Mouse (Mus musculus) heart, embryonic 13.5 days (tissue): ENCODE results near the gene Ndufa7. TPM values are rescaled to one million over a fixed set of nuclear protein-coding genes. Genes with fewer than 3 reads are reported as not detected.

Experiments used
- ATAC-seq: fragments of 200-750 bp; cut with Nextera tagmentation; 2 replicates; pipeline ENCODE4 v1.8.0; 2017; ENCODE audit warnings: moderate TSS enrichment; ENCODE audit not compliant: insufficient number of reproducible peaks, low FRiP score, low TSS enrichment; ENCODE audit errors: extremely low read depth
- H3K27ac ChIP-seq: fragments of 300-500 bp; sonication (generic); replicated peaks from 2 replicates; pipeline ENCODE4 v1.5.1; 2015; ENCODE audit warnings: moderate library complexity, mild to moderate bottlenecking, inconsistent platforms
- H3K27me3 ChIP-seq: fragments of 300-500 bp; sonication (generic); replicated peaks from 2 replicates; pipeline ENCODE4 v1.6.1; 2015; ENCODE audit warnings: mild to moderate bottlenecking, inconsistent platforms
- H3K36me3 ChIP-seq: fragments of 300-500 bp; sonication (generic); 2 replicates; pipeline ENCODE4 v1.6.1; 2015; ENCODE audit warnings: mild to moderate bottlenecking, inconsistent platforms
- H3K4me1 ChIP-seq: fragments of 300-500 bp; sonication (generic); 2 replicates; pipeline ENCODE4 v1.6.1; 2015; ENCODE audit warnings: inconsistent platforms
- H3K4me2 ChIP-seq: fragments of 300-500 bp; sonication (generic); 2 replicates; pipeline ENCODE4 v1.6.1; 2015; ENCODE audit warnings: inconsistent platforms, mild to moderate bottlenecking, moderate library complexity
- H3K4me3 ChIP-seq: fragments of 300-500 bp; sonication (generic); 2 replicates; pipeline ENCODE4 v1.5.1; 2015; ENCODE audit warnings: moderate library complexity, mild to moderate bottlenecking, inconsistent platforms
- H3K9ac ChIP-seq: fragments of 300-500 bp; sonication (generic); 2 replicates; pipeline ENCODE4 v1.6.1; 2015; ENCODE audit warnings: inconsistent platforms, mild to moderate bottlenecking, moderate library complexity
- H3K9me3 ChIP-seq: fragments of 300-500 bp; sonication (generic); 2 replicates; pipeline ENCODE4 v1.6.1; 2016; ENCODE audit warnings: inconsistent platforms
- WGBS: fragments of 180-500 bp; shearing (Covaris S2); methylation state at CpG from one replicate; pipeline ENCODE4 v1.1.7; 2015; ENCODE audit warnings: mixed read lengths; 5-methylcytosine and 5-hydroxymethylcytosine counted together
- polyA plus RNA-seq: library from polyadenylated mRNA; unstranded; fragments of >200 nt; fragmentation: Nextera tagmentation; extraction: Ambion mirVana; gene quantifications from 2 replicates; pipeline ENCODE4 v1.2.1, GENCODE M21; 2015

Gene Ndufa7
- 527 and 576 TPM in 2 replicates for polyA plus RNA-seq

GRCm38 (mm10) chr17:33824084-33824996, at the start of gene Ndufa7, which contains the start of gene Rps28:
Gene Ndufa7 (plus strand): TSS chr17:33824572.
Gene Rps28 (minus strand): TSS chr17:33824562.
- Histone ChIP-seq H3K36me3 (peaks cover 62% of the 10 kb centered on the region), H3K4me1 (peaks cover 51% of the 10 kb centered on the region), H3K4me2 (peak within 1 kb of the TSS; percentile 93), H3K27me3 (no peaks in the 10 kb centered on the region), H3K4me3 (peak within 1 kb of the TSS; percentile 90), H3K9me3 (no peaks in the 10 kb centered on the region), H3K9ac (peak within 1 kb of the TSS; percentile 94), H3K27ac (peak within 1 kb of the TSS; percentile 85)
- peak; percentile 88 for ATAC-seq
- under 1% methylated on average over 51 of the region's 51 CpGs for WGBS

DNA sequence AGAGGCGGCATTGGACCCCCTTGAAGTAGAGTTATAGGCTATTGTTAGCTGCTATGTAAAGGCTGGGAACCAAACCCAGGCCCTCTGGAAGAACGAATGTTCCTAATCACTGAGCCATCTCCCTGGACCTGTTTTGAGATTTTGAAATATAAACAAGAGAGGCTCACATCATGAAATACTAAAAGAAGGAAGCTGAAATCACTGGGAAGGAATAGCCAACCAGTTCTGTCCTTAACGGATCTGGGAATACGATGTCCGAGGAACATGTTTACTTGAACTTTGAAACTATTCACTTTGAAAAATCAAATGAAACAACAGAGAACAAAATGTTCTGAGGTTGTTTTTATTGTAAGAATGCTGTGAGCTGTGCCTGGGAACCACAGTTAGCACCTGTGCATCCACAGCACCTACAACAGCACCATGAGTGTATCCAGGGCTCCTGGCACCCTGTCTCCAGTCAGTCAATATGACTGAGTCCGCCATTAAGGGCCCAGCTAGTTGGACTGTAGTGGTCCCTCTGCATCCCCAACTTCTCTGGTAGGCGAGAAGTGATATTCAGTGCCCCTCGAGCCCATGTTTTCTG, 49.7 kb upstream of the Ndufa7 start:
- Histone ChIP-seq H3K27ac (no peak overlapping the region), H3K27me3 (no peaks in the 10 kb centered on the region), H3K4me2 (no peak overlapping the region), H3K4me3 (no peak overlapping the region), H3K36me3 (peaks cover 35% of the 10 kb centered on the region), H3K9ac (no peak overlapping the region), H3K4me1 (peaks cover 19% of the 10 kb centered on the region), H3K9me3 (no peaks in the 10 kb centered on the region)
- no peak for ATAC-seq
- WGBS, result 83% methylated on average over 8 of the region's 8 CpGs

DNA sequence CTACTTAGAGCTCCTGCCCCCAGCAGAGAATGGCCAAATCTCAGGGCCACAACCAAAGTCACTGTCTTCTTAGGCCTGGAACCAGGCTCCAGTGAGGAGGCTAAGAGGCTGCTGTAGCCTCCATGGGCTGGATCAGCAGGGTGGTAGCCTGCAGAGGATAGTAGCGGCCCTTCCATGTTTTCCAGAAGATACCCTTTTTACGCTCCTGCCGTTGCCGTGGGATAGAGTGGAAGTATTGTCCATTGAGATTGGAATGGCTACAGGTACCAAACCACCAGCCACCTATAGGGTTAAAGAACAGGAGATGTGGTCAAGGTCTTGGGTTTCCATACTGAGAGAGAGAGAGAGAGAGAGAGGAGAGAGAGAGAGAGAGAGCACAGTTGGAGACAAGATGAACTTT, 49.1 kb upstream of the Ndufa7 start:
- peaks cover 35% of the 10 kb centered on the region for H3K36me3 ChIP-seq
- no peak overlapping the region for H3K27ac ChIP-seq
- H3K27me3 ChIP-seq, result no peaks in the 10 kb centered on the region
- WGBS, result 90% methylated on average over 4 of the region's 4 CpGs
- no peak overlapping the region for H3K4me2 ChIP-seq
- no peaks in the 10 kb centered on the region for H3K9me3 ChIP-seq
- no peak overlapping the region for H3K9ac ChIP-seq
- H3K4me1 ChIP-seq, result peaks cover 25% of the 10 kb centered on the region
- H3K4me3 ChIP-seq, result no peak overlapping the region
- ATAC-seq, result no peak

- peak overlapping the region; percentile 90 for H3K27ac ChIP-seq
- 36% methylated on average over 9 of the region's 9 CpGs for WGBS
- peak; percentile 78 for ATAC-seq
- peak overlapping the region; percentile 54 for H3K4me3 ChIP-seq
- H3K4me1 ChIP-seq, result peaks cover 64% of the 10 kb centered on the region
- H3K36me3 ChIP-seq, result peaks cover 35% of the 10 kb centered on the region
- H3K9ac ChIP-seq, result peak overlapping the region; percentile 37
- peaks cover 5% of the 10 kb centered on the region for H3K27me3 ChIP-seq
- no peaks in the 10 kb centered on the region for H3K9me3 ChIP-seq
- H3K4me2 ChIP-seq, result peak overlapping the region; percentile 79
These were observed 45.0 kb upstream of the Ndufa7 start for GRCm38 (mm10) chr17:33779271-33779966.

DNA sequence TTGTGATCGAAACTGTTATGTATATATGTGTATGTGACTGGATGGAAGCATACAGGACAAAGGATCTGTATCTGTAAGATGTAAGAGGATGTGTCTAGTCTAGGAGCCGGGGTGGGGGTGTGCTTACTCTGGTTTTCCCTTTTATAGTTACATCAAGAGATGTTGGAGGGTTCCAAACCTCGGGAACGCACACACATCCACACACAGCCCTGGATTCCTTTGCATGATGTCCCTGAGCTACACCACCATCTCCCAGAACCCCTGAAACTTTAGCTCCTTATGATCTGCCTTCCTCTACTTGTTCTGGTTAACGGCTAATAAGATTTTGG, 44.4 kb upstream of the Ndufa7 start:
- ATAC-seq, result no peak
- peaks cover 9% of the 10 kb centered on the region for H3K27me3 ChIP-seq
- H3K9me3 ChIP-seq, result no peaks in the 10 kb centered on the region
- H3K27ac ChIP-seq, result peak overlapping the region; percentile 90
- H3K9ac ChIP-seq, result no peak overlapping the region
- peak overlapping the region; percentile 54 for H3K4me3 ChIP-seq
- peak overlapping the region; percentile 79 for H3K4me2 ChIP-seq
- peaks cover 32% of the 10 kb centered on the region for H3K36me3 ChIP-seq
- WGBS, result 79% methylated on average over 5 of the region's 5 CpGs
- peaks cover 69% of the 10 kb centered on the region for H3K4me1 ChIP-seq

- Histone ChIP-seq H3K4me2 (peak overlapping the region; percentile 79), H3K4me1 (peaks cover 73% of the 10 kb centered on the region), H3K36me3 (peaks cover 27% of the 10 kb centered on the region), H3K27ac (peak overlapping the region; percentile 90), H3K9me3 (no peaks in the 10 kb centered on the region), H3K9ac (peak overlapping the region; percentile 79; the same call in 1 of the 2 replicates), H3K4me3 (peak overlapping the region; percentile 54), H3K27me3 (peaks cover 14% of the 10 kb centered on the region)
- no peak for ATAC-seq
- 65% methylated on average over 5 of the region's 5 CpGs for WGBS
These were observed 43.9 kb upstream of the Ndufa7 start for GRCm38 (mm10) chr17:33780431-33780830.

DNA sequence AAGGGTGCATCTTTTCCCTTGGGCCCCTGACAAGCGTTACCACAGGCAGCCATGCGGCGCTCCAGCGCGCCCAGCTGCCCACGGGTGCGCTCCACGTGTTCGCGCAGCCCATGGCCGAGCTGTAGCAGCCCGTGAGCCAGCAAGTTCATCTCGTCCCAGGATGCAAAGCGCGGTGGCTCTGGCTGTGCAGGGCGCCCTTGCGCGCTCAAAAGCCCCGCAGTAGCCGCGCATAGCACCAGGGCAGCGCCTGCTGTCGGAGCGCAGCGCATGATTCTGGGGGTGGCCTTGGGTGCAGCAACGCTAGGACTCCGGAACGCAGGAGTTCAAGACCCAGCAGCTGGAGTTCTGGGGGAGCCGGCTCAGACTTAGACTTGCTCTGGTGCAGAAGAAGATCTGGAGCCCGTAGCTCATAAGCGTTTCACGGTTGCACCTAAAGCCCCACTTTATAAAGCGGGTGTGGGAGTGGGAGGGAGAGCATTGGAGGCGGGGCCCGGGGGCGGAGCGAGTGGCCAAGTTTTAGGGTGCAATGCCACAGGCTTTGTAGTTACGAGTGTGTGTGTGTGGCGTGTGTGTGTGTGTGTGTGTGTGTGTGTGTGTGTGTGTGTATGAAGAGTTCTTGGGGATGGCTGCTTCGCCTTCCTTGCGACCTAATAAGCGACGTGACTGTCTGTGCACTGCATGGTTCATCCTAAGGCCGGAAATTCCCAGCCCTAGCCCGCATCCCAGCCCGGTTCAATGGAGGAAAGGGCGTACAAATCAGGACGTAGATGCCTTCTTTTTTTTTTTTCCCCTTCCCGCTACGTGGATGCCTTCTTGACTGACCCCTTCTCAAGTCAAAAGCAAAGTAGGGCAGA, 43.0 kb upstream of the Ndufa7 start, which contains the start of gene Angptl4:
Angptl4 (minus strand) TSS at position 707 of the 854 bp plus-strand sequence.
- H3K27me3 ChIP-seq, result peaks cover 19% of the 10 kb centered on the region
- no peaks in the 10 kb centered on the region for H3K9me3 ChIP-seq
- H3K9ac ChIP-seq, result peak within 1 kb of the TSS; percentile 79
- H3K4me1 ChIP-seq, result peaks cover 73% of the 10 kb centered on the region
- peak within 1 kb of the TSS; percentile 79 for H3K4me2 ChIP-seq
- ATAC-seq, result peak; percentile 26; the same call in 1 of the 2 replicates
- peak within 1 kb of the TSS; percentile 90 for H3K27ac ChIP-seq
- H3K4me3 ChIP-seq, result peak within 1 kb of the TSS; percentile 54
- 2% methylated on average over 50 of the region's 50 CpGs for WGBS
- H3K36me3 ChIP-seq, result peaks cover 18% of the 10 kb centered on the region

- Histone ChIP-seq H3K9ac (peak overlapping the region; percentile 79), H3K27ac (peak overlapping the region; percentile 90; the same call in 1 of the 2 replicates), H3K4me2 (peak overlapping the region; percentile 79), H3K27me3 (peaks cover 25% of the 10 kb centered on the region), H3K9me3 (no peaks in the 10 kb centered on the region), H3K4me3 (peak overlapping the region; percentile 54), H3K36me3 (peaks cover 11% of the 10 kb centered on the region), H3K4me1 (peaks cover 73% of the 10 kb centered on the region)
- WGBS, result 27% methylated on average over 4 of the region's 4 CpGs
- no peak for ATAC-seq
These were observed 42.3 kb upstream of the Ndufa7 start for GRCm38 (mm10) chr17:33782067-33782466.

GRCm38 (mm10) chr17:33783408-33783807, 41.0 kb upstream of the Ndufa7 start:
- Histone ChIP-seq H3K36me3 (no peaks in the 10 kb centered on the region), H3K4me3 (no peak overlapping the region), H3K4me1 (peaks cover 67% of the 10 kb centered on the region), H3K4me2 (0 out of 2 replicates have a peak overlapping the region, but pooled peaks have one; percentile 8), H3K9ac (0 out of 2 replicates have a peak overlapping the region, but pooled peaks have one; percentile 16), H3K27me3 (peaks cover 29% of the 10 kb centered on the region), H3K9me3 (no peaks in the 10 kb centered on the region), H3K27ac (peak overlapping the region; percentile 29)
- ATAC-seq, result no peak

DNA sequence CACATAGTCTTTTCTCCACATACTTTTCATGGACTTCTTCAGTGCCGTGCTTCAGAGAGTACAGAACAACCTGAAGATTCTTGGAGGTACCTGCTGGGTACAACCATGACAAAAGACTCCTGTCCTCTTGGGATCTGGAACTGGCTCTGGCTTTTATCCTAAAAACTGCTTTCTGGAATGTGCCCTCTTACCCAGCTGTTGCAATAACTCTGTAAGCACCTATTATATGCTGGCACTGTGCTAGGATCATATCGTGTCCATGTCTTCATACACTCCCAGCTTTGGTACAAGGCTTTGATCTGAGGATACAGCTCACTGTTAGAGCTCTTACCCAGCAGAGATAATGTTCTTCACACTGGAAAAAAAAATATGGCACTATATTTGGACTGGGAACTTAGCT, 39.4 kb upstream of the Ndufa7 start:
- ATAC-seq, result no peak
- H3K9me3 ChIP-seq, result no peaks in the 10 kb centered on the region
- no peaks in the 10 kb centered on the region for H3K36me3 ChIP-seq
- H3K4me1 ChIP-seq, result peaks cover 58% of the 10 kb centered on the region
- H3K27me3 ChIP-seq, result peaks cover 33% of the 10 kb centered on the region
- no peak overlapping the region for H3K9ac ChIP-seq
- H3K27ac ChIP-seq, result no peak overlapping the region
- no peak overlapping the region for H3K4me3 ChIP-seq
- no peak overlapping the region for H3K4me2 ChIP-seq
- 62% methylated on average over 2 of the region's 2 CpGs for WGBS
